Mouse (Mus musculus): ENCODE data around the gene Clip2. TPM values are rescaled to one million over a fixed set of nuclear protein-coding genes. Genes with fewer than 3 reads are reported as not detected.
A peak's percentile ranks its signal among the peaks of the same experiment; 100 is the strongest.

Gene Clip2
- polyA plus RNA-seq, 1 experiment from 2014 or later: 9.8 TPM

DNA sequence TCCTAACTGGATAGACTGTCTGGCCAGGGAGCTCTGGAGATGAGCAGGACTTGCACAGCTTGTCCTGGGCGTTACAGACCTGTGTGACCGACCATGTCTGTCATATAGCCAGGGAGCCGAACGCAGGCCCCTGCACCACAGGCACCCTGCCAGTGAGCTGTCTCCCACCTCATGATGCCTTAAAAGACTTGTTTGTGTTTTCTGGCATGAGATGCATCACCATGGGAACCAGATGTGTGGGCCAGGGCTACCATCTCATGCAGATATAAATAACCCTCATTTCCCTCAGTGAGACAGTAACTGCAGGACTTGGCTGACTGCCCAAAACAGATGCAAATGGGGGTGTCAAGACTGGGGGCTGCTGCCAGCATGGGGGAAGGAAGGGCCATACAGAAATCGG lies 40.1 kb downstream of the Clip2 start:
- Histone ChIP-seq H3K36me3 (replicated peaks) (peaks cover 92% of the 10 kb centered on the region), H3K4me1 (no peaks in the 10 kb centered on the region), H3K4me3 (replicated peaks) (no peak overlapping the region), H3K9me3 (no peaks in the 10 kb centered on the region), H3K27ac (no peak overlapping the region), H3K27me3 (no peaks in the 10 kb centered on the region), H3K4me2 (no peak overlapping the region), H3K9ac (no peak overlapping the region)
- WGBS: 77% methylated on average over 5 of the region's 5 CpGs
- ATAC-seq (ENCODE audit: low FRiP score): peak; percentile 66; the same call in 1 of the 2 replicates

DNA sequence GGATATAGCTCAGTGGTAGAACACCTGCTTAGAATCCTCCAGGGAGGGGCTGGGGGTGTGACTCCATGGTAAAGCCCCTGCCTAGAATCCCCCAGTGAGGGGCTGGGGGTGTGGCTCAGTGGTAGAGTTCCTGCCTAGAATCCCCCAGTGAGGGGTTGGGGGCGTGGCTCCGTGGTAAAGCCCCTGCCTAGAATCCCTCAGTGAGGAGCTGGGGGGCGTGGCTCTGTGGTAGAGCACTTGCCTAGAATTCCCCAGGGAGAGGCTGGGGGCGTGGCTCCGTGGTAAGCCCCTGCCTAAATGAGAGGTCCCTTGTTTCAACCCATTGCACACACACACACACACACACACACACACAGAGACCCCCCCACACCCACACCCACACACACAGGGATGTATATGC lies 42.0 kb downstream of the Clip2 start:
- no peak for ATAC-seq (ENCODE audit: low FRiP score)
- no peak overlapping the region for H3K27ac ChIP-seq
- peaks cover 81% of the 10 kb centered on the region for H3K36me3 ChIP-seq (replicated peaks)
- H3K27me3 ChIP-seq: no peaks in the 10 kb centered on the region
- H3K9me3 ChIP-seq: no peaks in the 10 kb centered on the region
- H3K9ac ChIP-seq: no peak overlapping the region
- WGBS: 89% methylated on average over 5 of the region's 5 CpGs
- H3K4me1 ChIP-seq: peaks cover 5% of the 10 kb centered on the region; the same call in 1 of the 2 replicates
- H3K4me3 ChIP-seq (replicated peaks): no peak overlapping the region
- H3K4me2 ChIP-seq: no peak overlapping the region

GRCm38 (mm10) chr5:134508965-134509364 lies 43.3 kb downstream of the Clip2 start:
- no peak overlapping the region for H3K4me3 ChIP-seq (replicated peaks)
- no peak overlapping the region for H3K4me2 ChIP-seq
- H3K4me1 ChIP-seq: peaks cover 5% of the 10 kb centered on the region; the same call in 1 of the 2 replicates
- no peaks in the 10 kb centered on the region for H3K9me3 ChIP-seq
- H3K36me3 ChIP-seq (replicated peaks): peaks cover 74% of the 10 kb centered on the region
- no peak overlapping the region for H3K27ac ChIP-seq
- 88% methylated on average over 5 of the region's 5 CpGs for WGBS
- ATAC-seq (ENCODE audit: low FRiP score): no peak
- no peaks in the 10 kb centered on the region for H3K27me3 ChIP-seq
- no peak overlapping the region for H3K9ac ChIP-seq

GRCm38 (mm10) chr5:134507859-134508399 lies 44.3 kb downstream of the Clip2 start:
- Histone ChIP-seq H3K27ac (peak overlapping the region; percentile 21; the same call in 1 of the 2 replicates), H3K36me3 (replicated peaks) (peaks cover 73% of the 10 kb centered on the region), H3K4me3 (replicated peaks) (no peak overlapping the region), H3K9me3 (no peaks in the 10 kb centered on the region), H3K4me1 (peaks cover 5% of the 10 kb centered on the region; the same call in 1 of the 2 replicates), H3K9ac (no peak overlapping the region), H3K4me2 (no peak overlapping the region), H3K27me3 (no peaks in the 10 kb centered on the region)
- 71% methylated on average over 5 of the region's 5 CpGs for WGBS
- 0 out of 2 replicates have a peak, but pooled peaks have one; percentile 27 for ATAC-seq (ENCODE audit: low FRiP score)

GRCm38 (mm10) chr5:134507307-134507706 lies 44.9 kb downstream of the Clip2 start:
- 27% methylated on average over 10 of the region's 10 CpGs for WGBS
- Histone ChIP-seq H3K4me3 (replicated peaks) (no peak overlapping the region), H3K4me1 (peaks cover 5% of the 10 kb centered on the region; the same call in 1 of the 2 replicates), H3K27ac (0 out of 2 replicates have a peak overlapping the region, but pooled peaks have one; percentile 21), H3K9ac (no peak overlapping the region), H3K27me3 (no peaks in the 10 kb centered on the region), H3K36me3 (replicated peaks) (peaks cover 74% of the 10 kb centered on the region), H3K9me3 (no peaks in the 10 kb centered on the region), H3K4me2 (no peak overlapping the region)
- ATAC-seq (ENCODE audit: low FRiP score): no peak

DNA sequence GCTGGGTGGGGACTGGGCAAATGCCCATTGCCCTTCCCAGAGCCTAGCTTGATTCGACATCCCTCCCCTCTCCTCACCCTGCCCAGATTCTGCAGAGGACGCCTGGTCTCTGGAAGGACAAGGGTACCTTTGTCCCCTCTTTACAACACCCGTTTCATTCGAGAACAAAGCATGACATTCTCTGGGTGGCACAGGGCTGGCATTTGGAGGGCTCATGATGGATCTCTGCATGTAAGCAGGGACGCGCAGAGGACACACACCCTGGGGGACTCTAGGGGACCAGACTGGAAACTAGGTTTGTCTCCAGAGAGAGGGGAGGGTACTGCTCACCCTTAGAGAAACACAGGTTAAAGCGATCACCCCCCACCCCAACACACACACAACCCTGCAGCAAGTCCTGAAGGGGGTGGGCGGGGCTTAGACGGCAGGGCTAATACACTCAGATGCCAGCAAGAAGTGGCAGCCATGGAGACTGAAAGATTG lies 46.4 kb downstream of the Clip2 start:
- Histone ChIP-seq H3K4me1 (peaks cover 5% of the 10 kb centered on the region; the same call in 1 of the 2 replicates), H3K4me2 (no peak overlapping the region), H3K9ac (no peak overlapping the region), H3K27me3 (no peaks in the 10 kb centered on the region), H3K27ac (no peak overlapping the region), H3K4me3 (replicated peaks) (no peak overlapping the region), H3K9me3 (no peaks in the 10 kb centered on the region), H3K36me3 (replicated peaks) (peaks cover 74% of the 10 kb centered on the region)
- 78% methylated on average over 9 of the region's 9 CpGs for WGBS
- no peak for ATAC-seq (ENCODE audit: low FRiP score)

DNA sequence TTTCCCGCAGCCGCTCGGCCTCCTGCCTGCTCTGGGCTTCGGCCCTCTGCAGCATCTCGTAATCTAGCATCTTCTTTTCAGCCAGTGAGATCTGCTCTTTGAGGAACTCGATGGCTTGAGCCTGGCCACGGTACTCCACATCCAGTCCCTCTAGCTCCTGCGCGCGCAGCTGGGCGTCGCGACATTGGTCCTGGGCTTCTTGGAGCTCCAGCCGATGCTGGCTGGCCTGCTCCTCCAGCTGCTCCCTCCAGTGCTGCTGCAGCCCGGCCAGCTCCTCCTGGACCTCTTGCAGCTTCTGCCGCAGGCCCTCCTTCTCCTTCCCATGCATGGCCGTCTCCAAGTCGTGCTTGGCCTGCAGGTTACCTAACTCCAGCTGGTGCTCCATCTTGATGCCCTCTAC lies 49.6 kb downstream of the Clip2 start:
- Histone ChIP-seq H3K4me2 (no peak overlapping the region), H3K4me3 (replicated peaks) (no peak overlapping the region), H3K36me3 (replicated peaks) (peaks cover 71% of the 10 kb centered on the region), H3K9me3 (no peaks in the 10 kb centered on the region), H3K4me1 (peaks cover 5% of the 10 kb centered on the region; the same call in 1 of the 2 replicates), H3K27me3 (no peaks in the 10 kb centered on the region), H3K27ac (no peak overlapping the region), H3K9ac (no peak overlapping the region)
- no peak for ATAC-seq (ENCODE audit: low FRiP score)
- WGBS: 97% methylated on average over 18 of the region's 18 CpGs

- ATAC-seq (ENCODE audit: low FRiP score): no peak
- H3K9ac ChIP-seq: no peak overlapping the region
- no peak overlapping the region for H3K27ac ChIP-seq
- H3K4me2 ChIP-seq: no peak overlapping the region
- H3K9me3 ChIP-seq: no peaks in the 10 kb centered on the region
- no peaks in the 10 kb centered on the region for H3K27me3 ChIP-seq
- H3K4me3 ChIP-seq (replicated peaks): no peak overlapping the region
- H3K4me1 ChIP-seq: peaks cover 5% of the 10 kb centered on the region; the same call in 1 of the 2 replicates
- 88% methylated on average over 9 of the region's 9 CpGs for WGBS
- peaks cover 74% of the 10 kb centered on the region for H3K36me3 ChIP-seq (replicated peaks)
Observed at GRCm38 (mm10) chr5:134501453-134501852, 50.8 kb downstream of the Clip2 start.

DNA sequence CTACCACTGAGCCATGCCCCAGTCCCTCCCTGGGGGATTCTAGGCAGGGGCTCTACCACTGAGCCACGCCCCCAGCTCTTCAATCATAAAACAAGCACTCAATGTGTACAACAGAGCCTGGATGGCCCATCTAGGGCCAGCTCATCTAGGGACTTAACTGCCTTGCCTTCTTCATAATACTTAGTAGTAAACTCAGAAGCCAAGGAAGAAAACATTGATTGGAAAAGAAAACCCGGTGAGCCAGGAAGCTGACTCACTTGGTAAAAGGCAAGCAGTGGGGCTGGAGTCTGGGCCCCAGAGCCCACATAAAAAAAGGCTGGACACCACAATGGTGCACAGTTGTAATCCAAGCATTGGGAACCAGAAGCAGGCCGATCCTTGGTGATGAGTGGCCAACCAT lies 51.6 kb downstream of the Clip2 start:
- no peak for ATAC-seq (ENCODE audit: low FRiP score)
- H3K9me3 ChIP-seq: no peaks in the 10 kb centered on the region
- no peak overlapping the region for H3K27ac ChIP-seq
- no peak overlapping the region for H3K9ac ChIP-seq
- peaks cover 81% of the 10 kb centered on the region for H3K36me3 ChIP-seq (replicated peaks)
- no peaks in the 10 kb centered on the region for H3K27me3 ChIP-seq
- H3K4me2 ChIP-seq: no peak overlapping the region
- 99% methylated on average over 3 of the region's 3 CpGs for WGBS
- peaks cover under 1% of the 10 kb centered on the region; the same call in 1 of the 2 replicates for H3K4me1 ChIP-seq
- H3K4me3 ChIP-seq (replicated peaks): no peak overlapping the region

GRCm38 (mm10) chr5:134500062-134500461 lies 52.2 kb downstream of the Clip2 start:
- H3K27ac ChIP-seq: no peak overlapping the region
- no peak overlapping the region for H3K4me2 ChIP-seq
- H3K9ac ChIP-seq: no peak overlapping the region
- no peak for ATAC-seq (ENCODE audit: low FRiP score)
- no peaks in the 10 kb centered on the region for H3K27me3 ChIP-seq
- H3K4me3 ChIP-seq (replicated peaks): no peak overlapping the region
- no peaks in the 10 kb centered on the region for H3K4me1 ChIP-seq
- peaks cover 87% of the 10 kb centered on the region for H3K36me3 ChIP-seq (replicated peaks)
- no peaks in the 10 kb centered on the region for H3K9me3 ChIP-seq
- 81% methylated on average over 4 of the region's 4 CpGs for WGBS

GRCm38 (mm10) chr5:134497026-134497425 lies 55.2 kb downstream of the Clip2 start:
- H3K36me3 ChIP-seq (replicated peaks): peaks cover 85% of the 10 kb centered on the region
- no peak overlapping the region for H3K9ac ChIP-seq
- H3K27me3 ChIP-seq: no peaks in the 10 kb centered on the region
- H3K4me1 ChIP-seq: no peaks in the 10 kb centered on the region
- no peak overlapping the region for H3K27ac ChIP-seq
- H3K9me3 ChIP-seq: no peaks in the 10 kb centered on the region
- WGBS: 90% methylated on average over 5 of the region's 5 CpGs
- ATAC-seq (ENCODE audit: low FRiP score): no peak
- H3K4me3 ChIP-seq (replicated peaks): no peak overlapping the region
- H3K4me2 ChIP-seq: no peak overlapping the region

GRCm38 (mm10) chr5:134495796-134496195 lies 56.4 kb downstream of the Clip2 start:
- 89% methylated on average over 4 of the region's 4 CpGs for WGBS
- Histone ChIP-seq H3K4me2 (no peak overlapping the region), H3K4me3 (replicated peaks) (no peak overlapping the region), H3K27ac (no peak overlapping the region), H3K36me3 (replicated peaks) (peaks cover 80% of the 10 kb centered on the region), H3K9ac (no peak overlapping the region), H3K27me3 (no peaks in the 10 kb centered on the region), H3K4me1 (no peaks in the 10 kb centered on the region), H3K9me3 (no peaks in the 10 kb centered on the region)
- ATAC-seq (ENCODE audit: low FRiP score): no peak

GRCm38 (mm10) chr5:134494142-134494541 lies 58.1 kb downstream of the Clip2 start:
- WGBS: 59% methylated on average over 11 of the region's 11 CpGs
- Histone ChIP-seq H3K4me2 (no peak overlapping the region), H3K27ac (no peak overlapping the region), H3K4me3 (replicated peaks) (no peak overlapping the region), H3K36me3 (replicated peaks) (peaks cover 85% of the 10 kb centered on the region), H3K9ac (no peak overlapping the region), H3K4me1 (no peaks in the 10 kb centered on the region), H3K9me3 (no peaks in the 10 kb centered on the region), H3K27me3 (no peaks in the 10 kb centered on the region)
- ATAC-seq (ENCODE audit: low FRiP score): no peak
